Mouse (Mus musculus) thymus, adult 2 months (tissue): Measurements from ENCODE around the gene Pcdh17.

Experiments
- CTCF ChIP-seq: fragments of 200-500 bp; IDR thresholded peaks from 2 replicates; pipeline ENCODE4 v1.5.1; 2012; ENCODE audit warnings: mild to moderate bottlenecking, control low read depth, low read length, moderate library complexity, borderline replicate concordance; ENCODE audit not compliant: control insufficient read depth, poor library complexity, insufficient read depth; ENCODE audit errors: extremely low read depth
- POLR2A ChIP-seq: fragments of 200-500 bp; IDR thresholded peaks from 2 replicates; pipeline ENCODE4 v1.6.1; 2012; ENCODE audit warnings: mild to moderate bottlenecking, low read length, control low read depth, moderate library complexity; ENCODE audit not compliant: control insufficient read depth, poor library complexity, insufficient read depth; ENCODE audit errors: extremely low read depth

DNA sequence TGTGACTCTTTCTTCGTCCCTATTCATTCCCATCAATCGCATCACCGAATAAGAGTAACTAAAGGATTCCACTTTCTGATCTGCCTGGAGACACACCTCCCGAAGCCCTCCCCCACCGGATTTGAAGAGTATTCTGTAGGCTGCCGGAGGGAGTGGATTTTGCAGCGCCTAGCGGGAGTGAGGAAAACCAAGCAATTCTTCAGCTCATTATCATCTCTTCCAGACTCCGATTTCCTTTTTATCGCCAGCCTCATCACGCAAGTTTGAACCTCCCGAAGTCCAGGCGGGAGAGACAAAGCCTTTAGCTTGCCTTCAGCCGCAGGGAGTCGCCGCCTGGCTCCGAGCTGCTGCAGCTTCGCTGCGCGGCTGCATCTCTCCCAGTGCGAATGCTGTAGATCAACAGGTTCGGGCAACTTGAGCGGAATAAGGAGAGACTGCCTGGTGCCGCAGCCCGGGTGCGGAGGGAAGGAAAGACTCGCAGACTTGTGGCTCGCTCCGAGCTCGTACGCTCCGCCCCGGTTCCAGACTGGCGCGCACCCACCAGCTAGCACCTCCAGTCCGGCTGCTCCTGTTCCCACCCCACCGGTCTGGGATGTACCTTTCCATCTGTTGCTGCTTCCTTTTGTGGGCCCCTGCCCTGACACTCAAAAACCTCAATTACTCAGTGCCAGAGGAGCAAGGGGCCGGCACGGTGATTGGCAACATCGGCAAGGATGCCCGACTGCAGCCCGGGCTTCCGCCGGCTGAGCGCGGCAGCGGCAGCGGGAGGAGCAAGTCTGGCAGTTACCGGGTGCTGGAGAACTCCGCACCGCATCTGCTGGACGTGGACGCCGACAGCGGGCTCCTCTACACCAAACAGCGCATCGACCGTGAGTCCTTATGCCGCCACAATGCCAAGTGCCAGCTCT is 2.4 kb downstream of the Pcdh17 start:
- no peak for TF ChIP-seq CTCF
- no peak for TF ChIP-seq POLR2A
